Mouse (Mus musculus) lung, postnatal 0 days (tissue): ENCODE measurements around the gene Efcab11.

Source experiments
- CTCF ChIP-seq: IDR thresholded peaks from 2 replicates; pipeline ENCODE4 v1.5.1; 2016; ENCODE audit warnings: antibody characterized with exemption, mild to moderate bottlenecking
- EP300 ChIP-seq: IDR thresholded peaks from 2 replicates; pipeline ENCODE4 v1.6.1; 2016; ENCODE audit warnings: antibody characterized with exemption, mild to moderate bottlenecking, control low read depth

DNA sequence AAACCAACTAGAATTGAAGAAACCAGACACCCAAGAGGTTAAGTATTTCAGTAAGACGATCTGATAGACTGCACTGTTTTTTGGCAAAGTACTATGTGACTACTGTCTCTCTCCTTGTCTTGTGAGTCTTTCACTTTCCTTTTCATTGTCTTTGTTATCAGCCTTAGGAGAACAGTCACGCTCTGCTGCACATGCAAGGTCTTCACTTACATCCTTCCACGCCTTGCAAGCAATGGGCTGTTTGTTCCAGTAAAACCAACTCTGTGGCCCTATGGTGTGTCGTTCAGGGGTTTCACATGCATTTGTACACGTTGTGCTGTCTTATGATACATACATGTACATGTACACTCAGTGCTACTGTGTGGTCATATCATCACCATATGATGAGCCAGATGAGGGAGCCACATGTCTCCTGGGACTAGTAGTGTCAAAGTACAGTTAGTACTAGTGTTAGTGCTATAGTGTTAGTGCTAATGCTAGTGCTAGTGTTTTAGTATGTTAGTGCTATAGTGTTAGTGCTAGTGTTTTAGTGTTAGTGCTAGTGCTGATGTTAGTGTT is 110.5 kb downstream of the Efcab11 start:
- TF ChIP-seq CTCF: no peak
- TF ChIP-seq EP300: no peak
